Mouse (Mus musculus) brain, adult 2 months (tissue): ENCODE measurements around the gene Iqgap2.
A peak's percentile ranks its signal among the peaks of the same experiment; 100 is the strongest.

Experiments
- DNase-seq: peaks from one replicate; pipeline ENCODE4 v3.0.0; 2011; ENCODE audit warnings: low read depth, low spot score

The Iqgap2 gene

GRCm38 (mm10) chr13:95829431-95830171 is 62.1 kb downstream of the Iqgap2 start:
- no peak for DNase-seq

GRCm38 (mm10) chr13:95828616-95829015 is 63.1 kb downstream of the Iqgap2 start:
- peak; percentile 59 for DNase-seq

GRCm38 (mm10) chr13:95826178-95826577 is 65.5 kb downstream of the Iqgap2 start:
- peak; percentile 44 for DNase-seq

- DNase-seq = peak; percentile 88
Measured at GRCm38 (mm10) chr13:95822918-95823317, 68.8 kb downstream of the Iqgap2 start.

- DNase-seq = peak; percentile 95
Measured at GRCm38 (mm10) chr13:95820071-95820470, 71.7 kb downstream of the Iqgap2 start.

- DNase-seq = no peak
Measured at GRCm38 (mm10) chr13:95818941-95819340, 72.8 kb downstream of the Iqgap2 start.

- DNase-seq = no peak
Measured at GRCm38 (mm10) chr13:95813643-95814042, 78.1 kb downstream of the Iqgap2 start.

- DNase-seq = peak; percentile 60
Measured at GRCm38 (mm10) chr13:95810796-95811195, 80.9 kb downstream of the Iqgap2 start.

GRCm38 (mm10) chr13:95807106-95807750 is 84.5 kb downstream of the Iqgap2 start:
- DNase-seq = peak; percentile 57

GRCm38 (mm10) chr13:95805469-95806166 is 86.1 kb downstream of the Iqgap2 start:
- no peak for DNase-seq

- DNase-seq = no peak
Measured at GRCm38 (mm10) chr13:95804113-95804512, 87.6 kb downstream of the Iqgap2 start.

GRCm38 (mm10) chr13:95800925-95801324 is 90.8 kb downstream of the Iqgap2 start:
- peak; percentile 87 for DNase-seq

- no peak for DNase-seq
Measured at GRCm38 (mm10) chr13:95799322-95799721, 92.4 kb downstream of the Iqgap2 start.

- peak; percentile 43 for DNase-seq
Measured at GRCm38 (mm10) chr13:95798721-95799120, 93.0 kb downstream of the Iqgap2 start.

- DNase-seq = no peak
Measured at GRCm38 (mm10) chr13:95797530-95797929, 94.2 kb downstream of the Iqgap2 start.

- DNase-seq = peak; percentile 66
Measured at GRCm38 (mm10) chr13:95794346-95794745, 97.4 kb downstream of the Iqgap2 start.

GRCm38 (mm10) chr13:95790883-95791282 is 100.8 kb downstream of the Iqgap2 start:
- no peak for DNase-seq

GRCm38 (mm10) chr13:95788631-95789376 is 102.9 kb downstream of the Iqgap2 start:
- peak; percentile 77 for DNase-seq

GRCm38 (mm10) chr13:95782969-95783332 is 108.8 kb downstream of the Iqgap2 start:
- no peak for DNase-seq

GRCm38 (mm10) chr13:95782311-95782968 is 109.3 kb downstream of the Iqgap2 start:
- no peak for DNase-seq

GRCm38 (mm10) chr13:95780038-95780437 is 111.7 kb downstream of the Iqgap2 start:
- DNase-seq = no peak
